Mouse (Mus musculus): ENCODE results near the gene Ovgp1. TPM values are rescaled to one million over a fixed set of nuclear protein-coding genes. Genes with fewer than 3 reads are reported as not detected.

The Ovgp1 gene
- 13.5 and 14.0 TPM in 2 replicates for polyA plus RNA-seq (2012; rRNA removed)

DNA sequence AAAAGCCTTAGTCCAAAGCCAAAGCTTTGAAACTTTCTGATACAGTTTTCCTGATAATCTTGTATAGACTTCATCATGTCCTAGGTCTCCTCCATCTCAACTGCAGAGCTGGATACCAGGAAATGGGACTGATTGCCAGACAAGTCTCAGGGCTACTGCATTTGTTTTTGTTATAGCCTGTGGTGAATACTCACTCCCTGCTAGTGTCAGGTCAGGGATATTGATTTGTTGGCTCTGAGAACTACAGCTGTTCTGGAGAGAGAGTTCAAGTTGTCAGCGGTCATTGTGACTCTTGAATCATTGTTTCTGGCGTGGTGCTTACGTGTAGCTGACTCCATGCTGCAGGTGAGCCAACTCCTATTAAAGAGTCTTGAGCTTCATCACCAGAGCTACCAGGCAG, at the start of gene Ovgp1:
Ovgp1 (plus strand) TSS at position 301 of the 400 bp plus-strand sequence.

DNA sequence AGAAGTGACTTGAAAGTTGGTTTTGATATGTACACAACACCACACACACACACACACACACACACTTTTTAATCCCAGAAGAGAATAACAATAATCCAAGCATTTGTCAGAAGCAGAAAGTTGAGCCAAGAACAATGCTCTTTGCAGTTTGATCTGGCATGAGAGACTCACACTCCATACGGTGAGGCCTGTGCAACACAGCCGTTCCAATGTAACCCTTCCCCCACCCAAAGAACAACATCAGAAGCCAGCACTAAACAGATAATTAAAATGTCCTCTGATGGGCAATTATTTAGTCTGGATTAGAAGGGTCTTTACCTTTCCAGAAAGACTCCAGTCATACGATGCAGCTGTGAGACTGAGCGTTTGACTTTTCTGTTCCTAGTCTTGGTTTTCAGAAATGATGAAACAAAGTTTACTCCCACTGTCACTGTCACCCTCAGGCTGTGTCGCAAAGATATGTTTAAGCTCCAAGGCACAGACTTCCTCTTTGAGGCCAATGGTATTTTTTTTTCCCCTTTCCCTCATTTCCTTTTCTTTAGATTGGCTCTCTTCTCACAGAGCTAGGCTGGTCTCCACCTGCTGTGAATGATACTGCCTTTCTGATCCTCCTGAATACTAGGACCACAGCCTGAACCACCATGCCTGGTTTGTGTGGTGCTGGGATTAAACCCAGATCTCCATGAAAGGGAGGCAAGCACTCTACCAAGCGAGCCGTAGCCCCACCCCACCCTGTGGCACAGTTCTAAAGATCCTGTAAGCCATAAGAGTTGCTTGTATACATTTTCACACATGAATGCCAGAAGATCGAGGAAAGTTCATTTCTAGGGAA, 41.1 kb upstream of the Ovgp1 start, which contains the start of gene I830077J02Rik:
I830077J02Rik (minus strand) TSS at position 425 of the 832 bp plus-strand sequence.

DNA sequence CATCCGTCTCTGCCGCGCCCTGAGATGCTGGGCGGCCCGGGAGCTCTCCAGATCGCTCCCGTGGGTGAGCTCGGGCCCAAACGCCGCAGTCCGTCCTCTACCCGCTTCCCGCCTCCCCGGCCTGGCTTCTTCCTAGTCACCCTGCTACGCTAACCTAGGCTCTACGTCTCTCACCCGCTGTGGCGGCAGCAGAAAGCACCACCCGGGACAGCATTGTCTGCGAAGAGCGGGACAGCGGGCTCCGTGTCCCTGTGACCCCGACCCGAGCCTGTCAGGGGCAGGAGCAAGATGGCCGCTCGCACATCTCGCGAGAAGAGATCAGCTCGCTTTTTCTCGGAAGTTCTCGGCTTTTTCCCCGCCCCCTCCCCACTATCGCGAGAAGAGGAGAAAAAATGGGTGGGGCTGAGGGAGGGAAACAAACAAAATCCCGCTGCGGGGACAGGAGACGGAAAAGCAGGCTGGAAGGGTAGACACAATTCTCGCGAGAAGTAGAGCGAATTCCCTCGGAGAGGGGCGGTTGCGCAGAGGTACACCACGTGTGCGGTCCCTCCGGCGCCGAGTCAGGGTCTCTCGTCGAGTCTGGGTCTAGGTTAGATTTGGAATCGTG, 14.4 kb upstream of the Ovgp1 start, which contains the start of gene Wdr77:
Wdr77 (plus strand) TSS at position 396 of the 607 bp plus-strand sequence.

DNA sequence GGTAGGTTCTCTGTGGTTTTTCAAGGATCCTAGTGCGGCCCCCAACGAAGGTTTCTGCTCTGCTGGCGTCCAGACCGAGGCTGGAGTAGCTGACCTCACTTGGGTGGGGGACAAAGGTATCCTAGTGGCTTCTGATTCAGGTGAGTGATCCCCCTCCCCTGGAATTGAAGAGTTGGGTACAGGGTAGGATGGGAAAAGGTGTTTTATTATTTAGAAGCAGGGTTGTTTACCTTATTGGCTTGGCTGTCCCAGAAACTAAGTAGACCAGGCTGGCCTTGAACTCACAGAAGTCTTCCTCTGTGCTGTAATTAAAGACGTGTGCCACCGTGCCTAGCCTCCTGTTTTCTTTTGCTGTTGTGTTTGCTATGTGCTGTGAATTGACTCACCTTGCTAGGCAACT, 13.5 kb upstream of the Ovgp1 start, which contains the start of gene Atp5f1:
Atp5f1 (minus strand) TSS at position 101 of the 400 bp plus-strand sequence.

DNA sequence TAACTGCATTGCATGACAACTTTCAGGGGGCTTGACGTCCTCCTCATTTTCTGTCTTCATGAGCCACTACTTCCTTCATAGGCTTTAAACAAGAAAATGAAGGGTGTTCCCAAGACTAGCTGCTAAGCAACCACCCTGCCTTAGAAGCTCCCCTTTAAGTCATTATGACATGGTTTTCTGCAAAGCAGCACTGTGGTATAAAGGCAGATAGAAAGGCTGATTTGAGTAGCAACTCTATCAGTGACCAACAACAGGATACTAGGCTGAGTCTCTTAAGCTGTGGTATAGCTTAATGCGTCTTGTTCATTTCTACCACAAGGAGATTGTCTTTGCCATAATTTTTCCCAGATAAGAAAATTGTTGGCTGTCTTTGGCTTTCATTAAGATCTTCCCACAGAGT, 41.0 kb downstream of the Ovgp1 start, which contains the start of gene Pifo:
Pifo (minus strand) TSS at position 101 of the 400 bp plus-strand sequence.

DNA sequence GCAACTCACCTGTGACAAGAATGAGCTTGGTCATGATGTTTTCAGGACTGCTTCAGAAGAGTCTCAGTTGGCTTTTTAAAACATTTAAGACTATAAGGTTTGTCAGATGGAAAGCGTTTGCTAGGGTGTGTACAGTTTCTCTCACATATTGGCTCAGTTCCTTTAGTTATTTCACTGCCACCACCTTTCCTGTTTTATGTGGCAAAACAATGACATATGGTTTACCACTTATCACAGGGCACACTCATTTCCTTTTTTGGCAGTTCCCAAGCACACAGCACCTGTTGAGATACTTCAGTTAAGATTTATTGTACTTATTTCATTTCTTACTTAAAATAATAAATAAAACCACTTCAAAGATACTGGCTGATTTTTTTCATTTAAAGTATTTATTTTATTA, 59.3 kb downstream of the Ovgp1 start, which contains the start of gene Chil5:
Chil5 (minus strand) TSS at position 34 of the 400 bp plus-strand sequence.

Other genes starting within 250 kb of the Ovgp1 start
- 42.0 and 45.6 TPM in 2 replicates for gene Rap1a, start 172.4 kb upstream of the Ovgp1 start, polyA plus RNA-seq (2012; rRNA removed)
- gene Adora3, start 102.9 kb upstream of the Ovgp1 start, polyA plus RNA-seq (2012; rRNA removed), result 0.22 and 0.30 TPM in 2 replicates
- gene Tmigd3, start 102.8 kb upstream of the Ovgp1 start, polyA plus RNA-seq (2012; rRNA removed), result 0.16 TPM in 1 of 2 replicates, not detected in the other
- gene I830077J02Rik, start 41.0 kb upstream of the Ovgp1 start, polyA plus RNA-seq (2012; rRNA removed), result 0.50 and 0.61 TPM in 2 replicates
- gene Wdr77, start 14.3 kb upstream of the Ovgp1 start, polyA plus RNA-seq (2012; rRNA removed), result 65.3 and 74.5 TPM in 2 replicates
- gene Atp5f1, start 13.6 kb upstream of the Ovgp1 start, polyA plus RNA-seq (2012; rRNA removed), result 306 and 320 TPM in 2 replicates
- gene Pifo, start 40.9 kb downstream of the Ovgp1 start, polyA plus RNA-seq (2012; rRNA removed), result 3.2 and 4.1 TPM in 2 replicates
- gene Chil5, start 59.1 kb downstream of the Ovgp1 start, polyA plus RNA-seq (2012; rRNA removed), result not detected in 2 replicates
- gene Chia1, start 139.5 kb downstream of the Ovgp1 start, polyA plus RNA-seq (2012; rRNA removed), result 1.2 and 1.3 TPM in 2 replicates
- not detected in 2 replicates for gene Chil3, start 193.9 kb downstream of the Ovgp1 start, polyA plus RNA-seq (2012; rRNA removed)
- gene Chil4, start 245.8 kb downstream of the Ovgp1 start, polyA plus RNA-seq (2012; rRNA removed), result not detected in 2 replicates